Mouse (Mus musculus) ES-E14 (cell line): ENCODE measurements around the gene Polr2f.

Experiments
- CHD2 ChIP-seq: IDR thresholded peaks from 2 replicates; pipeline ENCODE4 v1.6.1; 2014; ENCODE audit warnings: mild to moderate bottlenecking, low read depth, low read length, inconsistent platforms
- HCFC1 ChIP-seq: IDR thresholded peaks from 2 replicates; pipeline ENCODE4 v1.6.1; 2012; ENCODE audit warnings: low read length, inconsistent platforms, borderline replicate concordance; ENCODE audit not compliant: insufficient read depth

GRCm38 (mm10) chr15:79152709-79153108 lies 11.9 kb downstream of the Polr2f start:
- TF ChIP-seq HCFC1 (no peak), CHD2 (no peak)
